Mouse (Mus musculus) megakaryocyte, embryonic 14.5 days (primary cell): ENCODE data around the gene Gm525.

Experiments used
- FLI1 ChIP-seq: IDR thresholded peaks from 2 replicates; pipeline ENCODE4 v1.6.1; 2012; ENCODE audit warnings: low read length, inconsistent platforms, mixed read lengths
- GATA1 ChIP-seq: IDR thresholded peaks from 3 replicates; pipeline ENCODE4 v1.6.1; 2012; ENCODE audit warnings: mixed read lengths, low read length, inconsistent platforms, borderline replicate concordance

DNA sequence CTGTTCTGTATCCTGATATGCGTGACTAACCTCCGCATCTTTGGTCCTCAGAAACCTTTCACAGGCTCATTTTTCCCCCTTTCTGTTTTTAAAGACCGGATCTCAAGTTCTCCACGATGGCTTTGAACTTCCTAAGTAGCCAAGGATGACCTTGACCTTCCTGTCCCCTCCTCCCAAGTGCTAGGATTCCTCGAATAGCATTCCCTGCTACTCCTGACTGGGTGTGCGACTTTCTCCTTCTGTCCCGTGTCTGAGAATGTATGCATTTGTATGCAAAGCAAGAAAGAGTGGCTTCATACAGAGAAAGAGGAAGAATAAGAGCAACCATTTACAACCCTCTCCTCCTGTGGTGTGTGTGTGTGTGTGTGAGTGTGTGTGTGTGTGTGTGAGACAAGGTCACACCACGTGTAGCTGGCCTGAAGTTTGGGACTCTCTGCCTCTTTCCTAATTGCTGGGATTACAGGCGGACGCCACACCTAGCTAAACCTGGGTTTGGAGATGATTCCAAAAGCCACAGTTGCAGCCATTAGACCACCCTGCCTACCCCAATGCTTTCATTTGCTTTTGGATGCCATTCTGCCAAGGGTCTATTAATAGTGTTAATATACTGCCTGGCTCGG, 5.7 kb upstream of the Gm525 start:
- TF ChIP-seq FLI1 (no peak), GATA1 (no peak)
